Mouse (Mus musculus): Measurements from ENCODE around the gene Mmp7. TPM values are rescaled to one million over a fixed set of nuclear protein-coding genes. Genes with fewer than 3 reads are reported as not detected.

Mmp7 gene
- polyA plus RNA-seq, 1 experiment = not detected

GRCm38 (mm10) chr9:7693961-7694360 lies 2.1 kb downstream of the Mmp7 start:
- DNase-seq (ENCODE audit: low read depth in 1 of 2, low spot score in 2 of 2) = no peak
- TF ChIP-seq POLR2A (IDR thresholded peaks at IDR 0.05; ENCODE audit: low read depth, low read length) (no peak), CTCF (IDR thresholded peaks at IDR 0.05; ENCODE audit: extremely low read depth, insufficient read depth, insufficient read length, insufficient replicate concordance) (no peak)
- 88% methylated on average over 3 of the region's 3 CpGs for WGBS
- no peak overlapping the region for H3K4me3 ChIP-seq (ENCODE audit: extremely low read depth, insufficient read depth, insufficient read length)
- no peaks in the 10 kb centered on the region for H3K36me3 ChIP-seq (ENCODE audit: control insufficient read depth, insufficient read depth, low read length)
- no peak overlapping the region for H3K27ac ChIP-seq (ENCODE audit: insufficient read depth, low read length)
- H3K4me1 ChIP-seq (ENCODE audit: control insufficient read depth, insufficient read depth, insufficient read length) = no peaks in the 10 kb centered on the region
- H3K27me3 ChIP-seq (ENCODE audit: control insufficient read depth, insufficient read depth, low read length) = no peaks in the 10 kb centered on the region

DNA sequence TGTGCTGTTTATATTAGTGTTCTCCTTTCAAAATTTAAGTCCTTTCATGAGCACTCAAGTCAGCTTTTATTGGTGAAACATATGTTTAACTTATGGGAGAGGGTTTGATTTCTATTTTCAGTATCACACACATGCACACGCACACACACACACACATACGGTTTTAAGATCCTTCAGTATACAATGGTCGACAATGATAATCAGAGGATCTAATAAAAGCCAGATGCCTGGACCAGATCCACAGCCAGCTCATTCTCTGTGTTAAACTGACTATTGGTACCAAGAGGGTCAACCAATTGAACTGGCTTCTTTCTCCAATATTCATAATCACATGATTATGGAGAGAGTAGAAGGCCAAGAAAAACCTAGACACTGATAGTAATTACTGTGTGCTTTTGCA lies 3.8 kb downstream of the Mmp7 start:
- TF ChIP-seq POLR2A (IDR thresholded peaks at IDR 0.05; ENCODE audit: low read depth, low read length) (no peak), CTCF (IDR thresholded peaks at IDR 0.05; ENCODE audit: extremely low read depth, insufficient read depth, insufficient read length, insufficient replicate concordance) (no peak)
- WGBS = 89% methylated on average over 3 of the region's 3 CpGs
- Histone ChIP-seq H3K27me3 (ENCODE audit: control insufficient read depth, insufficient read depth, low read length) (no peaks in the 10 kb centered on the region), H3K36me3 (ENCODE audit: control insufficient read depth, insufficient read depth, low read length) (no peaks in the 10 kb centered on the region), H3K27ac (ENCODE audit: insufficient read depth, low read length) (no peak overlapping the region), H3K4me3 (ENCODE audit: extremely low read depth, insufficient read depth, insufficient read length) (no peak overlapping the region), H3K4me1 (ENCODE audit: control insufficient read depth, insufficient read depth, insufficient read length) (no peaks in the 10 kb centered on the region)
- no peak for DNase-seq (ENCODE audit: low read depth in 1 of 2, low spot score in 2 of 2)

GRCm38 (mm10) chr9:7708698-7709097 lies 16.8 kb downstream of the Mmp7 start:
- Histone ChIP-seq H3K27me3 (ENCODE audit: control insufficient read depth, insufficient read depth, low read length) (no peaks in the 10 kb centered on the region), H3K4me3 (ENCODE audit: extremely low read depth, insufficient read depth, insufficient read length) (no peak overlapping the region), H3K4me1 (ENCODE audit: control insufficient read depth, insufficient read depth, insufficient read length) (no peaks in the 10 kb centered on the region), H3K36me3 (ENCODE audit: control insufficient read depth, insufficient read depth, low read length) (no peaks in the 10 kb centered on the region), H3K27ac (ENCODE audit: insufficient read depth, low read length) (no peak overlapping the region)
- TF ChIP-seq POLR2A (IDR thresholded peaks at IDR 0.05; ENCODE audit: low read depth, low read length) = no peak
- TF ChIP-seq CTCF (IDR thresholded peaks at IDR 0.05; ENCODE audit: extremely low read depth, insufficient read depth, insufficient read length, insufficient replicate concordance) = no peak
- no peak for DNase-seq (ENCODE audit: low read depth in 1 of 2, low spot score in 2 of 2)
- WGBS = 85% methylated on average over 6 of the region's 6 CpGs

GRCm38 (mm10) chr9:7711196-7711595 lies 19.3 kb downstream of the Mmp7 start:
- WGBS = 87% methylated on average over 4 of the region's 4 CpGs
- no peak overlapping the region for H3K27ac ChIP-seq (ENCODE audit: insufficient read depth, low read length)
- peaks cover 6% of the 10 kb centered on the region; the same call in 1 of the 2 replicates for H3K4me1 ChIP-seq (ENCODE audit: control insufficient read depth, insufficient read depth, insufficient read length)
- no peak overlapping the region for H3K4me3 ChIP-seq (ENCODE audit: extremely low read depth, insufficient read depth, insufficient read length)
- no peaks in the 10 kb centered on the region for H3K36me3 ChIP-seq (ENCODE audit: control insufficient read depth, insufficient read depth, low read length)
- TF ChIP-seq CTCF (IDR thresholded peaks at IDR 0.05; ENCODE audit: extremely low read depth, insufficient read depth, insufficient read length, insufficient replicate concordance) = no peak
- no peak for TF ChIP-seq POLR2A (IDR thresholded peaks at IDR 0.05; ENCODE audit: low read depth, low read length)
- H3K27me3 ChIP-seq (ENCODE audit: control insufficient read depth, insufficient read depth, low read length) = no peaks in the 10 kb centered on the region
- DNase-seq (ENCODE audit: low read depth in 1 of 2, low spot score in 2 of 2) = no peak

- Histone ChIP-seq H3K36me3 (ENCODE audit: control insufficient read depth, insufficient read depth, low read length) (no peaks in the 10 kb centered on the region), H3K27ac (ENCODE audit: insufficient read depth, low read length) (no peak overlapping the region), H3K4me3 (ENCODE audit: extremely low read depth, insufficient read depth, insufficient read length) (no peak overlapping the region), H3K27me3 (ENCODE audit: control insufficient read depth, insufficient read depth, low read length) (no peaks in the 10 kb centered on the region), H3K4me1 (ENCODE audit: control insufficient read depth, insufficient read depth, insufficient read length) (peaks cover 6% of the 10 kb centered on the region; the same call in 1 of the 2 replicates)
- TF ChIP-seq CTCF (IDR thresholded peaks at IDR 0.05; ENCODE audit: extremely low read depth, insufficient read depth, insufficient read length, insufficient replicate concordance) (no peak), POLR2A (IDR thresholded peaks at IDR 0.05; ENCODE audit: low read depth, low read length) (no peak)
- peak; percentile 43 to 53 for DNase-seq (ENCODE audit: low read depth in 1 of 2, low spot score in 2 of 2)
- 27% methylated on average over 4 of the region's 4 CpGs for WGBS
Observed at GRCm38 (mm10) chr9:7714062-7714907, 22.4 kb downstream of the Mmp7 start.

DNA sequence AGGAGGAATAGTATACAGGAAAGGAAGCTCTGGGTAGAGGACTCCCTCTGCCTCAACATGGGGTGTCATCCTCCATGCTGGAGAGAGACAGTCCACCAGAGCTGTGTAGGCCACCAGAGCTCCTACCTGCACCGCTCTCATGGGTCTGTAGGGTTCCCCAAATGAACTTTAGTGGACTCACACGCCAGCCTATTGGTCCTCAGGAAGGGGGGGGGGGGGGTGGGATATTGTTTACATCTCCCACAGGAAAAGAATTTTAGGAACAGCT lies 23.0 kb downstream of the Mmp7 start:
- DNase-seq (ENCODE audit: low read depth in 1 of 2, low spot score in 2 of 2) = no peak
- no peaks in the 10 kb centered on the region for H3K27me3 ChIP-seq (ENCODE audit: control insufficient read depth, insufficient read depth, low read length)
- WGBS = 72% methylated on average over 2 of the region's 2 CpGs
- H3K36me3 ChIP-seq (ENCODE audit: control insufficient read depth, insufficient read depth, low read length) = no peaks in the 10 kb centered on the region
- H3K4me1 ChIP-seq (ENCODE audit: control insufficient read depth, insufficient read depth, insufficient read length) = peaks cover 6% of the 10 kb centered on the region; the same call in 1 of the 2 replicates
- TF ChIP-seq CTCF (IDR thresholded peaks at IDR 0.05; ENCODE audit: extremely low read depth, insufficient read depth, insufficient read length, insufficient replicate concordance) (no peak), POLR2A (IDR thresholded peaks at IDR 0.05; ENCODE audit: low read depth, low read length) (no peak)
- no peak overlapping the region for H3K4me3 ChIP-seq (ENCODE audit: extremely low read depth, insufficient read depth, insufficient read length)
- no peak overlapping the region for H3K27ac ChIP-seq (ENCODE audit: insufficient read depth, low read length)

GRCm38 (mm10) chr9:7721543-7721942 lies 29.7 kb downstream of the Mmp7 start:
- no peak for TF ChIP-seq POLR2A (IDR thresholded peaks at IDR 0.05; ENCODE audit: low read depth, low read length)
- no peak for TF ChIP-seq CTCF (IDR thresholded peaks at IDR 0.05; ENCODE audit: extremely low read depth, insufficient read depth, insufficient read length, insufficient replicate concordance)
- Histone ChIP-seq H3K27me3 (ENCODE audit: control insufficient read depth, insufficient read depth, low read length) (no peaks in the 10 kb centered on the region), H3K4me3 (ENCODE audit: extremely low read depth, insufficient read depth, insufficient read length) (no peak overlapping the region), H3K27ac (ENCODE audit: insufficient read depth, low read length) (no peak overlapping the region), H3K36me3 (ENCODE audit: control insufficient read depth, insufficient read depth, low read length) (no peaks in the 10 kb centered on the region), H3K4me1 (ENCODE audit: control insufficient read depth, insufficient read depth, insufficient read length) (no peaks in the 10 kb centered on the region)
- no peak for DNase-seq (ENCODE audit: low read depth in 1 of 2, low spot score in 2 of 2)
- WGBS = 94% methylated on average over 1 of the region's 1 CpGs
